Mouse (Mus musculus) CD4-positive, CD25-positive, alpha-beta regulatory T cell, adult 4 months (primary cell): ENCODE measurements around the gene Tmem202. TPM values are rescaled to one million over a fixed set of nuclear protein-coding genes. Genes with fewer than 3 reads are reported as not detected.

Source experiments
- ATAC-seq: one replicate; pipeline ENCODE4 v1.8.0; 2017
- polyA plus RNA-seq, 2 experiments: library from polyadenylated mRNA; unstranded; fragments of 100-300 nt; shearing (Covaris generic); gene quantifications; one replicate each; pipeline ENCODE4 v1.2.1; 2017

Tmem202 gene
- 1 to 10 TPM in 1 of 2 experiments, under 1 TPM in 1; 0.89 to 1.4 TPM for polyA plus RNA-seq

- peak; percentile 85 for ATAC-seq
These were observed at the start of gene Tmem202, which contains the start of gene Hexa for GRCm38 (mm10) chr9:59539441-59540137. TSS of gene Tmem202 (minus strand) at chr9:59539847. TSS of gene Hexa (plus strand) at chr9:59539540.

- ATAC-seq, result no peak
These were observed 49.3 kb upstream of the Tmem202 start for GRCm38 (mm10) chr9:59588710-59589671.

GRCm38 (mm10) chr9:59588252-59588651, 48.6 kb upstream of the Tmem202 start:
- no peak for ATAC-seq

DNA sequence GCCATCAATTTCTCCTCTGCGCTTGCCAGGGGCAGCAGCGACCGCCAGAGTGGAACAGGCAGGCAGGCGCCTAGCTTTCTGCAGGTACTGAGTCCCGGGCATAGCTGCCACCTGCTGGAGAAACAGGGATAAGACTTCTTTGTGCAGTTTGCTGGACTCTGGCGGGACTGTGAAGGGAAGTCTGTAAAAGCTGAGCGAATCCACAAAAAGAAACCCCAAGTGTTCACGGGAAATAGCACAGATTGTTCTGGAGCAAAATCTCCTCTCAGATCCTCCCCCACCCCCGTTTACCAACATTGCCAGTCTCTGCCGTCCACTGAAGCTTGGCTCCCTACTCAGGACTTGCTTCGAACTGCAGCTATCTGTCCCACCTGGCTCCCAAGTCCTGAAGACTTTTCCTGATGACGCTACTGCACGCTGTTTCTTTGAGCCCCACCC, 45.2 kb upstream of the Tmem202 start:
- peak; percentile 54 for ATAC-seq

DNA sequence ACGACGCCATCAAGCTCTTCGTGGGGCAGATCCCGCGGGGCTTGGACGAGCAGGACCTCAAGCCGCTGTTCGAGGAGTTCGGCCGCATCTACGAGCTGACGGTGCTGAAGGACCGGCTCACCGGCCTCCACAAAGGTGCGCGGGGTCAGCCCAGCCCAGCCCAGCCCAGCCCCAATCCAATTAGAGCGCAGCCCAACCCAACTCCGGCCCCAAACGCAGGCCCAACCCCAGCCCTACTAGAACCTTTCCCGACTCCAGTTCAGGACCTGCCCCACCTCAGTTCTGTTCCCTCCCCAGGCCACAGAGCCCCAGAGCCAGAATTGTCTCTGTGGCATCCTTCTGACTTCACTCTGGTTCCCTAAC, 38.8 kb upstream of the Tmem202 start:
- no peak for ATAC-seq

- peak; percentile 58 for ATAC-seq
These were observed 38.3 kb upstream of the Tmem202 start, which contains the start of gene Celf6 for GRCm38 (mm10) chr9:59577844-59578504. TSS of gene Celf6 (plus strand) at chr9:59577917.

DNA sequence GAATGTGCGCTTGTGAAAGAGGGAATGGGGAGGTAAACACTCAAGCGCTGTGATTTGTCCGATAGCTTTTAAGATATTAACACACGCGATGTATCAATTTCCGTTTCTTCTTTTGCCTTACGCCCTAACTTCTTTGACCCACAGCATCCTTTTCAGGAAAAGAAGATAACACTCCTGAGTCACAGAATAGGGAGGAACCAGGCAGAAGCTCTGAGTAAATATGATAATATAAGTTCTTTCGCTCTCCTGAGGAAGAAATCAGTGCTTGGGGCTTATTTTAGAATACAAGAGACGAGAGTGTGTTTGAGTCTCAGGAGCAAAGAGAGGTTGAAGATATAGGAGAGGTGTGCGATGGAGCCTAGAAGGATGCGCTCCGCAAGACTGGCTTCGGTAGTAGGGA, 37.8 kb upstream of the Tmem202 start:
- ATAC-seq, result no peak

DNA sequence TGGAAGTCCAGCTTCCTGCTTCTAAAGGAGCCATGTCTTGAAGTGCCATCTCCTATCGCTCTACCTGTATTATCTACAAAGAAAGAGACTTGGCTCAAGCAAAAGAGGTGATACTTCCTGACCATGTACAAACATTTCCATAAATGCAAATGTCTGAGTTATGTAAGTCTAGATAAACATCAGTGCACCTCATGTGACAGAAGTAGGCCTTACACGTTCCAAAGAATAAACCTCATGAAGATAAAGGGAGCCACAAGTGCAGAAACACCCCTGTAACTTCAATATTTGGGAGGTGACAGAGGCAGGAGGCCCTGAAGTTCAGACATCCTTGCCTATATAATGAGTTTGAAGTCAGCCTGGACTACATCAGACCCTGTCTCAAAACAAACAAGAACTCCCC, 32.2 kb upstream of the Tmem202 start:
- no peak for ATAC-seq

- ATAC-seq, result peak; percentile 66
These were observed 27.5 kb upstream of the Tmem202 start for GRCm38 (mm10) chr9:59567111-59567510.

- peak; percentile 79 for ATAC-seq
These were observed 26.0 kb upstream of the Tmem202 start for GRCm38 (mm10) chr9:59565600-59565999.

GRCm38 (mm10) chr9:59553719-59554118, 14.1 kb upstream of the Tmem202 start:
- no peak for ATAC-seq

- ATAC-seq, result no peak
These were observed 13.0 kb upstream of the Tmem202 start for GRCm38 (mm10) chr9:59552610-59553009.

DNA sequence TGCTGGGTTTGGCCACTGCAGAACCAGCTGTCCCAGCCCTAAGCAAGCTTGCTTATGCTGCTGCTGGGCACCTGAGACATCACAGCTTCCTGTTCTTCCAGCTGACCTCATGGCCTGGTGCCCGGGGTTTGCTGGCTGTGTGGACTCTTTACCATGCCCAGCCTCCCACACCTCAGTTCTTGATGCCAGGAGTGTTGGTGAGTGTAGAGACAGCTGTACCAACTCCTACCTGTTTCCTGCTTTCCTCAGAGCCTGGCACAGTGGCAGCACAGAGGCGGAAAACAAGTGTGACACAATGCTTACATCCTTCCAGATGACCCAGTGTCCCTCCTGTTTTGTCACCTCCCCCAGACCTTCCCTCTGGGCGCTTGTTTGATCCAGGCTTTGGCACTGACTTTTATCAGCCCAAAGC, 12.0 kb upstream of the Tmem202 start:
- ATAC-seq, result no peak

DNA sequence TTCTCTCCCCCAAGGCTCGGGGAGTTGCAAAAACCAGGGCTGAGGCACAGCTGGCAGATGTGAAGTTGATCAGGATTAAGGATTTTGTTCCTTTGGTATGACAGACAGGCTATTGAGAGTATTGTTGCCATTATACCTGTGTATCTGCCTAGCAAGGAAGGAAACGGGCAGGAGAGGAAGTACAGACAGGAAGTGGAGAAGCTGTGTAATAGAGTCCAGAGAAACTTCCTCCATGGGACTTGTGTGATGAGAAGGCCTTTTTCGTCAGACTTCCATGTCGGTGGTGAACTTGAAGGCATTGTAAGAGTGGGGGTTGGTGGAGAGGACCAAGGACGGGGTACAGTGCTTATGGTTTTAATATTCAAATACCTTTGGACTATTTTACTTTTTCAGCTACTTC, 11.4 kb upstream of the Tmem202 start:
- no peak for ATAC-seq

DNA sequence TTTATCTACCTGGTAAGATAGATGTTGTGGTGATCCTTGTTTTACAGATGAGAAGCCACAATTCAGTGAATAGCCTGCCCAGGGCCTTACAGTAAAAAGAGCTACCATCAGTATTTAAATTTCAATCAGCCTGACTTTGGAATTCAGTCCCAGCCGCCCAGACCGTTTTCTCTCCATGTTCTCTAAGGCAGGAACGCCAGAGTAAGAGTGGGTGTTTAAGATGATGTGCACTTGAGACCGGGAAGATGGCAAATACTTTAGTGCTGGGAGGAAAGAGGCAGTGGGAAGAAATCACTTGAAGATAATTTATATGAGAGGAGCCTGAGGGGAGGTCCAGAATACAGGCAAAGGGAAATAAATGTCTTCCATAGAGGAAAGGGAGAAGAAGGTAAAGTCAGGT, 10.4 kb upstream of the Tmem202 start:
- ATAC-seq, result no peak

DNA sequence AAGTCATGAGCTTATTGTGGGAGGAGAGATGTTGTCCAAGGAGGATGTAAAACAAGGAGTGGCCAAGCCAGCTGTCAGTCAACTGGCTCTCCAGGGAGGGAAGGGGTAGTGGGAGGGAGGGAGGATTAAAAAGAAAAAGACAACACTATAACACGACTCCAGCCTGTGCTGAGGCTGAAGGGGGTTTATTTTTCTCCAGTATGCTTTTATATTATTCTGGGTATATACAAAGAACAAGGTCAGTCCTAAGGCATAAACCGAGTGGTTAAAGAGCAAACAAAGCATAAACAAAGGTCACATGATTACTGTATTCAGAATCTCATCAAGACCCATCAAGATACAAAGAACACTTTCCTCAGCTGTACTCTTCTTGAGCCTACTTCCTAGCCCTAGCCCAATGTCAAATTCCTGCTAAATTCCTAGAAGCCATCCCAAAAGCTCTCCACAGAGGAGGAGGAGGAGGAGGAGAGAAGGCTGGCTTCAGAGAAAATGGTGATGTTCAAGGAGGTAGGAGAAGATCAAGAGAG, 9.4 kb upstream of the Tmem202 start:
- no peak for ATAC-seq

- no peak for ATAC-seq
These were observed 8.2 kb upstream of the Tmem202 start for GRCm38 (mm10) chr9:59547869-59548268.

DNA sequence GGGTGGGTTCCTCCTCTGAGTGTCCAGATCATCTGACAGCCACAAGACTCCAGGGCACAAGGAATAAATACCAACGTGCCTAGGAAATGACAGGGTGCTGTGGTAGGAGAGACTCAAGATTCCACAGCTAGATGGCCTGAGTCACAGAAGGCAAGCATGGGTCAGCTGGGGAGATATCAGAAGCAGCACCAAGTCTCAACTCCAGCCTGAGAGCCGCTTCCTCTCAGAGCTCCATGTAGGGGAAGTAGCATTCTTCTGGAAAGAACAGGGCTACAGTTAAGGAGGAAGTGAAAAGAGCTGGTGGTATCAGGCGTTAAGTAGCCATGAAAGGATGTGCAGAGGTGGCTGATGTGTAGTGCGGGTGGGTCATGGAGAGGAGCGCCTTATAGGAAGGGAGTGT, 5.1 kb upstream of the Tmem202 start:
- ATAC-seq, result no peak

DNA sequence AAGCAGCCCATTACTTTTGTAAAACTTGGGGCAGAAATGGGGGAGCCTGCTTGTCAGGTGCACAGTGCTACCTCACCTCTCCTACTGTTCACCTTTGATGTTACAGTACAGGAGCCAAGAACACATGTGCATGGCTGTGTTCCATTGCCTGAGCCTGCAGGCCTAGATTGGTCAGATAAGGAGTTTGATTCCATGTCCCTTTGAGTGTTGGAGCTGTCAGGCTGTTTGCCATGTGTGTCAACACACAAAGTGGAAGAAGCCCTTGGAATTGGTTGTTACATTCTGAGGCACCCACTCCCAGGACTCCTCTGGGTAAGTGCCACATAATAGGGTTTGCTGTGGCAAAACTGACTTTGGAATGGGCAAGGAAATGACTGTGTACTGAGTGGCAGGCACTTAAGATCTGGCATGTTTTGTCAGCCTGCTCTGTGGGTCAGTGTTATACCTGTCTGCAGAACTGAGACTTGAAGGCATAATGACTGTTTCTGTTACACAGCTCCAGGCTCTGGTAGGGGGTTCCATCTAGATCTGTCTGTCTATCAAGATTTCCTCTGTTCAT, 3.2 kb upstream of the Tmem202 start:
- no peak for ATAC-seq

- no peak for ATAC-seq
These were observed 2.0 kb upstream of the Tmem202 start for GRCm38 (mm10) chr9:59541617-59542016.

- no peak for ATAC-seq
These were observed 2.0 kb downstream of the Tmem202 start for GRCm38 (mm10) chr9:59537651-59538050.

GRCm38 (mm10) chr9:59533889-59534288, 5.8 kb downstream of the Tmem202 start:
- no peak for ATAC-seq
